Mouse (Mus musculus) olfactory bulb, adult 2 months (tissue): ENCODE data around the gene Sirt6.

Experiments
- CTCF ChIP-seq: fragments of 200-500 bp; IDR thresholded peaks from 2 replicates; pipeline ENCODE4 v1.5.1; 2012; ENCODE audit warnings: low read depth, mild to moderate bottlenecking, low read length, moderate library complexity; ENCODE audit not compliant: insufficient read depth
- POLR2A ChIP-seq: fragments of 200-500 bp; IDR thresholded peaks from 2 replicates; pipeline ENCODE4 v1.6.1; 2012; ENCODE audit warnings: mild to moderate bottlenecking, low read depth, low read length, moderate library complexity; ENCODE audit not compliant: insufficient read depth

- TF ChIP-seq CTCF (no peak), POLR2A (no peak)
Observed at GRCm38 (mm10) chr10:81642648-81643448, 15.3 kb upstream of the Sirt6 start.
